Mouse (Mus musculus): ENCODE results near the gene Ak6.

The Ak6 gene

DNA sequence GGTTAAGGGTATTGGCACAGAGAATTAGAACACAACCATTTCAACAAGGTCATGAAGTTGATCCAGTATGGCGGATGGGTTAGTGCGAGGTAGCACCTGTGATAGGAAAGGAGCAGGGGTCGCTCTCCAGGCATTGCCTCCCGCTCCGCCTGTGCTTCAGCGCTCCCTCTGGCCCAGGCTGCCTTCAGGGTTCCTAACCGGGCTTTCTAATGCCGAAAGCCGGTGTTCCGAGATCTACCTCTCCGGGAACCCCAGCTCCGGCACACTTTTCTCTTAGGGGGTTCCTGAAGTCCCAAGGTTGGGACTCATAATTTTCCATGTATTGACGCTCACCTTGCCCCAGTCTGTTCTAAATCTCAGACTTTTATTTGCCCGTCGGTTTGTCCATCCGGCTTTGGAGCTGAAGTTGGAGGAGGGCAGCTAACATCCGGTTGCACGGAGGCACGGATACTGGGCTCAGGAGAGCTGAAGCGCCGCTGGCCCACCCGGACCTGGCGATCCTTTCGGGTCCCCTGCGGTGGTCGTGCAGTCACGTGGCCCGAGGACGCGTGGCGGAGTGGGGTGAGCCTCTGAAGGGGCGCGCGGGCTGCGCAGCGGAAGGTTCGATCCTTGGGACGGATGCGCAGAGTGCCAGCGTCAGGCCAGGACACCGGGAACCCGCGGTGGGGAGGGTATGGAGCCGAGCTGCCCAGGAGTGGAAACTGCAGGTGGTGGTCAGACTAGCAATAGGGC lies 18.7 kb downstream of the Ak6 start, which contains the start of gene Ccdc125:
Gene Ccdc125 (plus strand): TSS at position 427 of the 732 bp plus-strand sequence.
- DNase-seq (ENCODE audit: low spot score in 2 of 2): peak; percentile 18 to 39

DNA sequence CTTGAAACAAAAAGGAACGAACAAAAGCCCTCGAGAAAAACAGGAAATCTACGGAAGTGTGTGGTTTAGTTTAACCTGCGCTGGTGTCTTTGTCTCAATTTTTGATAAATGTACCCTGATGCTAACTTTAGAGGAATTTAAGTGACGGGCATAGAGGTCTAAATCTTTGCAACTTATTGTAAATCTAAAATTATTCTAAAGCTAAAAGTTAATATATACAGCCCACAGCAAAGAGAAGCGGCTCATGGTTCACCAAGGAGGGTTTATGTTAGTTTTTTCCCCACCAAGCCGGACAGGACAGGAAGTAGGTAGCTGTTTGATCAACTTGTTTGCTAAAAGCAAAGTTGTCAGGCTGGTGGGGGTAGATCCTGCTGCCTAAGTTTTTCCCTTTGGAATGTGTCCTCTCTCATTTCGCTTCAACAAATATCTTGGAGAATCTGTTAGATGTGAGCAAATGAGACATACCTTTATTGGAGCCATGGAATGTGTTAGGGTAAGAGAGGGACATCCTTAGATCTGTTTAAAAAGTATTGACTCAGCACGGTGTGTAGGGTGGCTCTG lies 19.5 kb downstream of the Ak6 start:
- DNase-seq (ENCODE audit: low spot score in 2 of 2): no peak

DNA sequence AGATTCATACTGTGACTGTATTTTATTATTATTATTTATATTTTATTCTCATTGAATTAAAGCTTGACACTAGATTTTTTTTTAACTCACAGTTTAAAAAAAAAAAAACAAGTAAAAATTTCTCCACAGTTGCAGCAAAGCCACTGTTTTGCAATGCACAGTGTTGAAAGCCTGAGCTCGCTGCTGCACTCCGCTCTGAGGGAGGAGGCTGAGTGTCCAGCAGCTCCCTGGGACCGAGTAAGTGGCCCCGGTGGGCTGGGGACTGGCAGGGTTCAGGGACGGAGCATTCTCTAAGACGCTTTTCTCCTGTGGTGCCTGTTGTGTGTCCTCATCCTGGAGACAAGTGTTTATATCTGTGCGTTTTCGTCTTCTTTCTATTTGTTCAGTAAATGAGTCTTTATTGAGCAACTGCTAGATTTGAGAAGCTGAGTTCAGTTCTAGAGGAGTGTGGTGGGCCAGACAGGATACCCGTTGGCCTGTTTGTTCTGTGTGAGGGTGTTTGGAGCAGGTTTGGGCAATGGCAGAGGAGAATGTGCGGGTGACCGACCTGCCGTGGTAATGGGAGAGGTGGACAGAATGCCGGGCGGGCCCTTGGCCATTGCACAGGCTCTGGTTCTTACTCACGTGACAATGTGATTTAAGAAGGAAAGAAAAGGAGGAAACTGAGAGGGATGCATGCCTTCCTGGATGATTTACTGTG lies 25.3 kb downstream of the Ak6 start:
- no peak for DNase-seq (ENCODE audit: low spot score in 2 of 2)

DNA sequence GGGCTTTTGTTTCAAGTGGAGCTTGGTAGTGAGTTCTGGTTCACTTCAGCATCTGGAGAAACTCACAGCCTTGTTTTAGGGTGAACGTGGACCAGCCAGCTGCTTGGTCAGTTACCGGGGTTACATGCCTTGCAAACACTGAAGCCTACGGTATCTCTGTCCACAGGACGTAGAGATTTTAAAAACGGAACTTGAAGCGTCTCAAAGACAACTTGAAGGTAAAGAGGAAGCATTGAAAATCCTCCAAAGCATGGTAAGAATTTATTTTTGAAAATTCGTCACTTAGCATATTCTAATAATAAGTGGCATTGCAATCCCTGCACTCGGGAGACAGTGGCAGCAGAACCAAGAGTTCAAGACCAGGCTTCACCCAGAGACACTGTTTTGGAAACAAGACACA lies 30.8 kb downstream of the Ak6 start:
- no peak for DNase-seq (ENCODE audit: low spot score in 2 of 2)

DNA sequence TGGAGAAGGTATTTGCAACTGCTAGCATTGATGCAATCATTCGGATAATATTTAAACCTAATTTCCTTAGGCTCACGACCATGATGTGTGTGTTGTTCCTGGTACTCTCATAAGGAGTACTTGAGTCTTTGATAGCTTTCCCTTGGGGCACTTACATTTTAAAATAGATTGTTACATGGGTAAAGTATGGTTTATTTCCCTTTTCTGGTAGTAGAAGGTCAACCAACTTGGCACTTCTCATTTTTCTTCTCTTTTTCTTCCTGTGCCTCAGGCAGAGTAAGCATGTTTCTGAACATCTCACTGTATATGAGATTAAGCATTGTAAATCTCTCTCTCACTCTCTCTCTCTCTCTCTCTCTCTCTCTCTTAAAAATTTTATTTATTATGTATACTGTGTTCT lies 32.1 kb downstream of the Ak6 start:
- no peak for DNase-seq (ENCODE audit: low spot score in 2 of 2)

DNA sequence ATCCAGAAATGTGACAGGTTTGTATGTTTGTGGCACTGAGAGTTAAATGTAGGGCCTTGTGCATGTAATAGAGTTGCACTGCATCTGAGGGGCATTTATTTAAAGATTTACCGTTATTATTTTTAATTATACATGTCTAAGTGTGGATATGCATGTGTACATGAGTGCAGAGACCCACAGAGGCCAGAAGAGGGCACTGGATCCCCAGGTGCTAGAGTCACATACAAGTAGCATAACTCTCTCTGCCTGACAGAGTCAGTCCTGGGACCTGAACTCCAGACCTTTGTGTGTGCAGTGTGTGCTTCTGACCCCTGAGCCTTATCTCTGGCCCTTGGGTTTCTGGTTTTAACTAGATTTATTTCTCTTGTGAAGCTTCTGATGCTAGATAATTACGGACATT lies 33.6 kb downstream of the Ak6 start:
- no peak for DNase-seq (ENCODE audit: low spot score in 2 of 2)

DNA sequence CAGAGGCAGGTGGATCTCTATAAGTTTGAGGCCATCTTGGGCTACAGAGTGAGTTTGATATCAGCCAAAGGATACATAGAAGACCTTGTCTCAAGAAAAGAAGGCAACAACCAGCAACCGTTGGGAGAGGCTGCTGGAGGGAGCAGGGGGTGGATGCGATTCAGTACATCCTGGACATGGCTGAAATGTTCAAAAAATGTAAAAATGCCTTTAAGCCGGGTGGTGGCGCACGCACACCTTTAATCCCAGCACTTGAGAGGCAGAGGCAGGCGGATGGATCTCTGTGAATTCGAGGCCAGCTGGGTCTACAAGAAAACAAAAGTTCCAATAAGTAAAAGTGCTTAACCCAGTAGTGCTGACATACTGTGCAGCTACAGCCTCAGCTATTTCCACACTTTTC lies 36.7 kb downstream of the Ak6 start:
- no peak for DNase-seq (ENCODE audit: low spot score in 2 of 2)

DNA sequence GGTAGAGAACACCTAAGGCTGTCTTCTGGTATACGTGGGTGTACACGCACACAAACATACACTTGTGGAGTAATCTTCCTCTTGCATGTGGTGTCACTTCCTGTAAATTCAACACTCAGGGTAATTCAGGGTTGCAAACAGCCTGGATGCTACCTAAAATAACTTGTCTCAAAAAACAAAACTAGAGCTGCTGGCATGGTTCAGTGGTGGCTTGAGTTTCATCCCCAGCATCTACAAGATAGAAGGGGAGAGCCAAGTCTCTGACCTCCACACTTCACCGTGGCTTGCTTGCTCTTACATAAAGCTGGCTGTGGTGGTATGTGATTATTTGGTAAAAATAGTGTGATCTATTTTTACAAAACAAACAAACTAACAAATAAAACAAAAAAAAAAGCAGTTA lies 46.8 kb downstream of the Ak6 start:
- no peak for DNase-seq (ENCODE audit: low spot score in 2 of 2)

DNA sequence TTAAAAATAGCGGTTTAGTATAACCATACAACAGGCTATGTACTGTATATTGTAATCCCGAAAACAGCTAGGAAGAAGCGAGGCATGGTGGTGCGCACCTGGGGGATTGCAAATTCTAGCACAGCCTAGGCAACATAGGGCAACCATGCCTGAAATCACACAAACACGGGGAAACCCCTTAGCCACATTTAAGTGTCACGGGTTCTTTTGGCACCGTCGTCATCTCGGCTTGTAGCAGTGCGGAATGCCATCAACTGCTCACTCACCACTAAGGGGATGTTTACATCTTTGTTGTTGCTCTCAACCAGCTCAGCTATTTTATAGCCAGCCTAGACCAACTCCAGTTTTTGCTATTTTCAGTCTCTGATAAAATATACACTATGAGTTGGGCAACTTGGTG lies 48.1 kb downstream of the Ak6 start:
- DNase-seq (ENCODE audit: low spot score in 2 of 2): no peak

DNA sequence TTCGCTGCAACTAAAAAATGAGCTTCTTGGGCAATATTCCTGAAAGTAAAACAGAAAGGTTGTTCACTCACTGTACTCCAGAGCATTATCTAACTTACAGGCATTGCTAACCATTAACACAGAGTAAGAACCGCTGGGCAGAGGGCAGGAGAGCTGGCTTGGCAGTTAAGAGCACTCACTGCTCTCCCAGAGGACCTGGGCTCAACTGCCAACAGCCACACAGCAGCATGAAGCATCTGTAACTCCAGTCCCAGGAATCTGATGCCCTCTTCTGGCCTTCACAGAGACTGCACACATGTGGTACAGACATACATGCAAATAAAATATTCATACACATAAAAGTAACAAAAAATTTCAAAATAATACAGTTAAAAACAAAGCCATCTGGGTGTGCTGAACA lies 52.7 kb downstream of the Ak6 start:
- no peak for DNase-seq (ENCODE audit: low spot score in 2 of 2)

DNA sequence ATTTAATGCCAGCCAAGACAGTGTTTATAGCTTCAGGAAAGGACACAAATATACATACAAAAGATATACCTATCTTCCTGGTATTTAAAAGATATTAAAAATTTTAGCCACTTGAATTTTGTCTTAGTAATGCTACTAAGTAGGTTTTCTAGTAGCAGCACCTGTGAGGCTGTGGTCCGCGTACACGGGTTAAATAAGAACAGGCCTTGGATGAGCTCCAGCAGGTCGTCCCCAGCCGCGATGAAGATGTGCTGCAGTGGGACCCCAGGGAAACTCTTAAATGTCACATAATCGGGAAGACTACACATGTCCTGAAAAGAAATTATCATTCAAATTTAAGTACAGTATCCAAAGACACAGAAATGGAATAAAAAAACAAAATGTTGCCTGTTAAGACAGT lies 55.4 kb downstream of the Ak6 start:
- DNase-seq (ENCODE audit: low spot score in 2 of 2): no peak

DNA sequence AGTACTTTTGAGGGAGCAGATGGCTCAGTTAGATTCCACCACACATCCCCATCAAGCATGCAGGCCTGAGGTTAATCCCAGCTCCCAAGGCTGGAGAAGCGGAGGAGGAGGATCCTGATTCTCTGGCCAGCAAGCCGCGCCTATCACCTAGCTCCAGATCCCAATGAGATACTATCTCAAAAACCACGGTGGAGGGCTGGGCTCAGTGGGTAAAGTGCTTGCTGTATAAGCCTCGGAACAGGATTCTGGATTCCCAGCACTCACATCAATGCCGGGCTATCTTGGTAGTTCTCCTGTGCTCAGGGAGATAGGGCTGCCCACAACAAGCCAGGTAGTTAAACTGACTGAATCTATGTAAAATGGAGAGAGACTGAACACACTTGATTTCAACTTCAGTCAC lies 64.7 kb downstream of the Ak6 start:
- DNase-seq (ENCODE audit: low spot score in 2 of 2): no peak

All from urinary bladder, postnatal 36 days (tissue).